Mouse (Mus musculus): Measurements from ENCODE around the gene Rhbdf1. TPM values are rescaled to one million over a fixed set of nuclear protein-coding genes. Genes with fewer than 3 reads are reported as not detected.

Gene Rhbdf1
- polyA plus RNA-seq, 1 experiment, result 44.9 TPM

DNA sequence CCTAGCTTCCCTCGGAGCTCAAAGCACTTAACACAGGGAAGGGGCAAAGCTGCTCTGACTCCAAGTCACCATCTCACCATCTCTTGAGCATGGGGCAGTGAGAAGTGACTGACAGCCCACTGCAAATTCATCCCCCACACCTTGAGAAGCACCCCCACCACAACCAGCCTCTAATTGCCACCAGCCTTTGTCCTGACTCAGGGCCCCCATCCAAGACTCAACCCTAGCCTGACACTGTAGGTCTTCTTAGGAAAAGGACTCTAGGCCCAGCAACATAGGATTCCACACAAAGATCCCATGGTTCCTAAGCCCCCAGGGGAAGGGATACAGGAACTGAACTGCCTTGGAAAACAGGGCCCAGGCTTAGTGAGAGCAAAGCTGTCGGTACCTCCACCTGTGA lies 14.0 kb upstream of the Rhbdf1 start:
- no peak for DNase-seq
- H3K4me3 ChIP-seq (ENCODE audit: control insufficient read depth, insufficient read depth, low read length), result no peak overlapping the region
- WGBS, result 97% methylated on average over 2 of the region's 2 CpGs
- TF ChIP-seq CTCF (IDR thresholded peaks at IDR 0.05; ENCODE audit: borderline replicate concordance, control insufficient read depth, extremely low read depth, insufficient read depth, low read length, poor library complexity), result no peak
- TF ChIP-seq POLR2A (IDR thresholded peaks at IDR 0.05; ENCODE audit: control insufficient read depth, extremely low read depth, insufficient read depth, low read length, poor library complexity), result no peak
- H3K4me1 ChIP-seq (replicated peaks; ENCODE audit: control insufficient read depth, insufficient read depth, low read length), result no peaks in the 10 kb centered on the region; the same call in 1 of the 2 replicates
- H3K36me3 ChIP-seq (ENCODE audit: control insufficient read depth, insufficient read depth, low read length), result peaks cover 18% of the 10 kb centered on the region; the same call in 1 of the 2 replicates
- no peaks in the 10 kb centered on the region for H3K27me3 ChIP-seq (ENCODE audit: control insufficient read depth, insufficient read depth, low read length)
- H3K27ac ChIP-seq (ENCODE audit: control insufficient read depth, insufficient read depth, low read length), result no peak overlapping the region

GRCm38 (mm10) chr11:32235646-32236045 lies 13.5 kb upstream of the Rhbdf1 start:
- Histone ChIP-seq H3K4me3 (ENCODE audit: control insufficient read depth, insufficient read depth, low read length) (no peak overlapping the region), H3K27ac (ENCODE audit: control insufficient read depth, insufficient read depth, low read length) (no peak overlapping the region), H3K36me3 (ENCODE audit: control insufficient read depth, insufficient read depth, low read length) (peaks cover 18% of the 10 kb centered on the region; the same call in 1 of the 2 replicates), H3K4me1 (replicated peaks; ENCODE audit: control insufficient read depth, insufficient read depth, low read length) (no peaks in the 10 kb centered on the region; the same call in 1 of the 2 replicates), H3K27me3 (ENCODE audit: control insufficient read depth, insufficient read depth, low read length) (no peaks in the 10 kb centered on the region)
- TF ChIP-seq POLR2A (IDR thresholded peaks at IDR 0.05; ENCODE audit: control insufficient read depth, extremely low read depth, insufficient read depth, low read length, poor library complexity) (no peak), CTCF (IDR thresholded peaks at IDR 0.05; ENCODE audit: borderline replicate concordance, control insufficient read depth, extremely low read depth, insufficient read depth, low read length, poor library complexity) (no peak)
- no peak for DNase-seq
- 92% methylated on average over 3 of the region's 3 CpGs for WGBS

- Histone ChIP-seq H3K4me3 (ENCODE audit: control insufficient read depth, insufficient read depth, low read length) (no peak overlapping the region), H3K36me3 (ENCODE audit: control insufficient read depth, insufficient read depth, low read length) (peaks cover 22% of the 10 kb centered on the region; the same call in 1 of the 2 replicates)
Measured at GRCm38 (mm10) chr11:32234816-32235485, 12.9 kb upstream of the Rhbdf1 start.

GRCm38 (mm10) chr11:32233895-32234294 lies 11.8 kb upstream of the Rhbdf1 start:
- Histone ChIP-seq H3K4me3 (ENCODE audit: control insufficient read depth, insufficient read depth, low read length) (no peak overlapping the region), H3K36me3 (ENCODE audit: control insufficient read depth, insufficient read depth, low read length) (peaks cover 22% of the 10 kb centered on the region; the same call in 1 of the 2 replicates), H3K27ac (ENCODE audit: control insufficient read depth, insufficient read depth, low read length) (no peak overlapping the region), H3K4me1 (replicated peaks; ENCODE audit: control insufficient read depth, insufficient read depth, low read length) (no peaks in the 10 kb centered on the region; the same call in 1 of the 2 replicates), H3K27me3 (ENCODE audit: control insufficient read depth, insufficient read depth, low read length) (no peaks in the 10 kb centered on the region)
- no peak for TF ChIP-seq CTCF (IDR thresholded peaks at IDR 0.05; ENCODE audit: borderline replicate concordance, control insufficient read depth, extremely low read depth, insufficient read depth, low read length, poor library complexity)
- TF ChIP-seq POLR2A (IDR thresholded peaks at IDR 0.05; ENCODE audit: control insufficient read depth, extremely low read depth, insufficient read depth, low read length, poor library complexity), result no peak
- 100% methylated on average over 3 of the region's 3 CpGs for WGBS
- DNase-seq, result no peak

More at GRCm38 (mm10) chr11:32234816-32235485, 12.9 kb upstream of the Rhbdf1 start:
- H3K4me1 ChIP-seq (replicated peaks; ENCODE audit: control insufficient read depth, insufficient read depth, low read length), result no peaks in the 10 kb centered on the region; the same call in 1 of the 2 replicates
- H3K27ac ChIP-seq (ENCODE audit: control insufficient read depth, insufficient read depth, low read length), result no peak overlapping the region
- no peaks in the 10 kb centered on the region for H3K27me3 ChIP-seq (ENCODE audit: control insufficient read depth, insufficient read depth, low read length)
- WGBS, result 97% methylated on average over 6 of the region's 6 CpGs
- TF ChIP-seq CTCF (IDR thresholded peaks at IDR 0.05; ENCODE audit: borderline replicate concordance, control insufficient read depth, extremely low read depth, insufficient read depth, low read length, poor library complexity), result no peak
- no peak for TF ChIP-seq POLR2A (IDR thresholded peaks at IDR 0.05; ENCODE audit: control insufficient read depth, extremely low read depth, insufficient read depth, low read length, poor library complexity)
- DNase-seq, result no peak

DNA sequence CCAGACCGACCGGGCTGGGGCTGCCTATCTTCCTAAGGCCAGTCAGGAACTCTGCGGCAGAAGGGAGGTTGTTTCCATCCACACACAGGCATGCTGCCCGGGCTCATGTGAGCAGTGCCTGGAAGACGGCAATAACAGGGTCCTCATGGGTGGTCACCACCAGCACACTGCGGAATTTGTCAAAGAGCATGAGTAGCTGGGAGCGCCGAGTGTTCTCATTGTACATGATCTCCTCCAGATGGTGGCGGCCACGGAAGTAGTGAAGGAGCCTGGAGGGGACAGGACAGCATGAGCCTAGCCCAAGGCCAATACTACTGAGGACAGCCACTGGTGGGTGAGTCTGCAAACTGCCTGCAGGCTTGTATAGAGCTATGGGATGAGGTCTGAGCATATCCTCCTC lies 10.7 kb upstream of the Rhbdf1 start:
- DNase-seq, result no peak
- WGBS, result 97% methylated on average over 10 of the region's 10 CpGs
- no peak for TF ChIP-seq POLR2A (IDR thresholded peaks at IDR 0.05; ENCODE audit: control insufficient read depth, extremely low read depth, insufficient read depth, low read length, poor library complexity)
- no peak for TF ChIP-seq CTCF (IDR thresholded peaks at IDR 0.05; ENCODE audit: borderline replicate concordance, control insufficient read depth, extremely low read depth, insufficient read depth, low read length, poor library complexity)
- no peaks in the 10 kb centered on the region; the same call in 1 of the 2 replicates for H3K4me1 ChIP-seq (replicated peaks; ENCODE audit: control insufficient read depth, insufficient read depth, low read length)
- no peaks in the 10 kb centered on the region for H3K27me3 ChIP-seq (ENCODE audit: control insufficient read depth, insufficient read depth, low read length)
- H3K36me3 ChIP-seq (ENCODE audit: control insufficient read depth, insufficient read depth, low read length), result peaks cover 22% of the 10 kb centered on the region; the same call in 1 of the 2 replicates
- H3K4me3 ChIP-seq (ENCODE audit: control insufficient read depth, insufficient read depth, low read length), result no peak overlapping the region
- no peak overlapping the region for H3K27ac ChIP-seq (ENCODE audit: control insufficient read depth, insufficient read depth, low read length)

GRCm38 (mm10) chr11:32231125-32231524 lies 9.0 kb upstream of the Rhbdf1 start:
- peaks cover 6% of the 10 kb centered on the region for H3K4me1 ChIP-seq (replicated peaks; ENCODE audit: control insufficient read depth, insufficient read depth, low read length)
- WGBS, result 77% methylated on average over 2 of the region's 2 CpGs
- peaks cover 22% of the 10 kb centered on the region; the same call in 1 of the 2 replicates for H3K36me3 ChIP-seq (ENCODE audit: control insufficient read depth, insufficient read depth, low read length)
- no peaks in the 10 kb centered on the region for H3K27me3 ChIP-seq (ENCODE audit: control insufficient read depth, insufficient read depth, low read length)
- H3K4me3 ChIP-seq (ENCODE audit: control insufficient read depth, insufficient read depth, low read length), result no peak overlapping the region
- H3K27ac ChIP-seq (ENCODE audit: control insufficient read depth, insufficient read depth, low read length), result no peak overlapping the region
- DNase-seq, result no peak
- TF ChIP-seq CTCF (IDR thresholded peaks at IDR 0.05; ENCODE audit: borderline replicate concordance, control insufficient read depth, extremely low read depth, insufficient read depth, low read length, poor library complexity) (no peak), POLR2A (IDR thresholded peaks at IDR 0.05; ENCODE audit: control insufficient read depth, extremely low read depth, insufficient read depth, low read length, poor library complexity) (no peak)

Data from thymus, adult 2 months (tissue).